17 mouse cellular contexts compared by ENCODE assay signal in genomic region chr1:152356721-152357120, GRCm38 (mm10). TPM values are rescaled to one million over a fixed set of nuclear protein-coding genes. Genes with fewer than 3 reads are reported as not detected.
A peak's percentile ranks its signal among the peaks of the same experiment; 100 is the strongest.
DNase-seq lines count a peak whose midpoint lies in the region; ATAC-seq and TF ChIP-seq lines count a peak whose summit lies in the region.
"Had no signal": no experiment of that assay in that cellular context is flagged by ENCODE, and none has a peak within 500 bp of the region (broad histone marks: within the 10 kb centered on the region; RNA-seq: fewer than 3 reads in every experiment).

No protein-coding gene starts in this region.

- intact Hi-C loops in heart, postnatal 10 days (cut with DNase I): no loop called here
- intact Hi-C loops in left cerebral cortex, postnatal 4 days (cut with DNase I): no loop called here

- H3K27me3 ChIP-seq in kidney, adult 2 months (replicated peaks; ENCODE audit: control insufficient read depth, insufficient read depth, low read length): no peaks in the 10 kb centered on the region
- H3K27me3 ChIP-seq in kidney, embryonic 15.5 days: no peaks in the 10 kb centered on the region
- H3K27me3 ChIP-seq in kidney, postnatal 0 days (ENCODE audit: insufficient read depth, low read length): no peaks in the 10 kb centered on the region
- no peaks in the 10 kb centered on the region for H3K27me3 ChIP-seq in limb, embryonic 10.5 days (ENCODE audit: low read depth, poor library complexity, severe bottlenecking)
- H3K27me3 ChIP-seq: embryonic facial prominence, embryonic 15.5 days; forebrain, embryonic 12.5 days; hindbrain, embryonic 15.5 days; liver, embryonic 13.5 days; midbrain, embryonic 15.5 days had no signal

- peak; percentile 25 for DNase-seq in kidney, adult 2 months
- DNase-seq in heart, postnatal 10 days: peak; percentile 50 to 58
- DNase-seq in kidney, postnatal 0 days (ENCODE audit: low spot score): peak; percentile 63
- peak; percentile 45 for DNase-seq in lung, postnatal 36 days
- no peak for DNase-seq in limb, embryonic 10.5 days (ENCODE audit: low spot score)
- DNase-seq in left cerebral cortex, postnatal 4 days: no peak
- DNase-seq: adrenal gland, adult 8-10 months; cerebellum, adult 8-10 months; liver, embryonic 13.5 days; right cerebral cortex, postnatal 4 days had no signal

- no peak overlapping the region for H3K4me2 ChIP-seq in kidney, embryonic 15.5 days
- H3K4me2 ChIP-seq in kidney, postnatal 0 days (ENCODE audit: low read length): no peak overlapping the region
- H3K4me2 ChIP-seq: embryonic facial prominence, embryonic 15.5 days; forebrain, embryonic 12.5 days; hindbrain, embryonic 15.5 days; liver, embryonic 13.5 days; midbrain, embryonic 15.5 days had no signal

- no peak overlapping the region for H3K9ac ChIP-seq in kidney, embryonic 15.5 days
- H3K9ac ChIP-seq in kidney, postnatal 0 days (ENCODE audit: low read depth, low read length): no peak overlapping the region
- H3K9ac ChIP-seq: embryonic facial prominence, embryonic 15.5 days; forebrain, embryonic 12.5 days; hindbrain, embryonic 15.5 days; liver, embryonic 13.5 days; midbrain, embryonic 15.5 days had no signal

- 72% methylated on average over 4 of the region's 4 CpGs for WGBS in kidney, adult 2 months
- 57% methylated on average over 4 of the region's 4 CpGs for WGBS in kidney, embryonic 15.5 days
- WGBS in kidney, postnatal 0 days: 57% methylated on average over 4 of the region's 4 CpGs
- 85% methylated on average over 4 of the region's 4 CpGs for WGBS in limb, embryonic 10.5 days

- no peak for TF ChIP-seq POLR2A in kidney, adult 2 months (IDR thresholded peaks at IDR 0.05; ENCODE audit: low read depth, low read length)

- no peaks in the 10 kb centered on the region for H3K36me3 ChIP-seq in kidney, adult 2 months (ENCODE audit: control insufficient read depth, insufficient read depth, low read length)
- no peaks in the 10 kb centered on the region for H3K36me3 ChIP-seq in kidney, embryonic 15.5 days
- H3K36me3 ChIP-seq in kidney, postnatal 0 days (ENCODE audit: insufficient read depth, low read length): no peaks in the 10 kb centered on the region
- H3K36me3 ChIP-seq in limb, embryonic 10.5 days: no peaks in the 10 kb centered on the region
- H3K36me3 ChIP-seq: embryonic facial prominence, embryonic 15.5 days; forebrain, embryonic 12.5 days; hindbrain, embryonic 15.5 days; liver, embryonic 13.5 days; midbrain, embryonic 15.5 days had no signal

- no peak for TF ChIP-seq CTCF in kidney, adult 2 months (conservative IDR thresholded peaks at IDR 0.05; ENCODE audit: insufficient read depth, insufficient read length, low read depth, low read length)
- no peak for TF ChIP-seq CTCF in kidney, postnatal 0 days (IDR thresholded peaks at IDR 0.05; ENCODE audit: low read depth)

- ATAC-seq in kidney, embryonic 15.5 days (replicated peaks; ENCODE audit: low FRiP score): no peak
- ATAC-seq in kidney, postnatal 0 days (replicated peaks; ENCODE audit: low FRiP score, low read depth): no peak
- ATAC-seq: midbrain, embryonic 15.5 days had no signal

- H3K27ac ChIP-seq in kidney, adult 2 months (ENCODE audit: insufficient read depth, low read depth, low read length): no peak overlapping the region
- no peak overlapping the region for H3K27ac ChIP-seq in kidney, embryonic 15.5 days
- no peak overlapping the region for H3K27ac ChIP-seq in kidney, postnatal 0 days
- no peak overlapping the region for H3K27ac ChIP-seq in limb, embryonic 10.5 days
- H3K27ac ChIP-seq: embryonic facial prominence, embryonic 15.5 days; forebrain, embryonic 12.5 days; hindbrain, embryonic 15.5 days; liver, embryonic 13.5 days; midbrain, embryonic 15.5 days had no signal

- no peaks in the 10 kb centered on the region for H3K9me3 ChIP-seq in kidney, embryonic 15.5 days (replicated peaks)
- no peaks in the 10 kb centered on the region for H3K9me3 ChIP-seq in kidney, postnatal 0 days (replicated peaks; ENCODE audit: low read length)
- no peaks in the 10 kb centered on the region for H3K9me3 ChIP-seq in limb, embryonic 10.5 days (replicated peaks)
- H3K9me3 ChIP-seq: embryonic facial prominence, embryonic 15.5 days; forebrain, embryonic 12.5 days; hindbrain, embryonic 15.5 days; liver, embryonic 13.5 days; midbrain, embryonic 15.5 days had no signal

- H3K4me1 ChIP-seq in kidney, adult 2 months (ENCODE audit: control insufficient read depth, insufficient read depth, low read length): no peaks in the 10 kb centered on the region
- no peaks in the 10 kb centered on the region for H3K4me1 ChIP-seq in kidney, embryonic 15.5 days
- H3K4me1 ChIP-seq in kidney, postnatal 0 days (replicated peaks; ENCODE audit: insufficient read depth, low read length): no peaks in the 10 kb centered on the region
- no peaks in the 10 kb centered on the region for H3K4me1 ChIP-seq in limb, embryonic 10.5 days
- H3K4me1 ChIP-seq: forebrain, embryonic 12.5 days; hindbrain, embryonic 15.5 days; liver, embryonic 13.5 days; midbrain, embryonic 15.5 days had no signal

- no peak overlapping the region for H3K4me3 ChIP-seq in kidney, adult 2 months (ENCODE audit: insufficient read depth, low read depth, low read length)
- no peak overlapping the region for H3K4me3 ChIP-seq in kidney, embryonic 15.5 days (replicated peaks)
- H3K4me3 ChIP-seq in kidney, postnatal 0 days (replicated peaks; ENCODE audit: low read depth, low read length): no peak overlapping the region
- no peak overlapping the region for H3K4me3 ChIP-seq in limb, embryonic 10.5 days
- H3K4me3 ChIP-seq: embryonic facial prominence, embryonic 15.5 days; forebrain, embryonic 12.5 days; hindbrain, embryonic 15.5 days; liver, embryonic 13.5 days; midbrain, embryonic 15.5 days had no signal

RNA-seq across cellular contexts. Expression of gene Tsen15, which starts 29.8 kb away (rescaled TPM):
- 14.6 and 18.8 TPM in 2 replicates for polyA plus RNA-seq in kidney, adult 2 months (2012; rRNA removed)
- 88.5 and 92.0 TPM in 2 replicates for polyA plus RNA-seq in kidney, embryonic 15.5 days (2015; fragmentation: Nextera tagmentation; extraction: Ambion mirVana)
- 10 to 100 TPM; 16.3 to 22.1 TPM for total RNA-seq in heart, postnatal 10 days (2021)
- polyA plus RNA-seq in kidney, postnatal 0 days (2015; fragmentation: Nextera tagmentation; extraction: Ambion mirVana): 73.4 and 81.7 TPM in 2 replicates
- polyA plus RNA-seq in limb, embryonic 10.5 days (2016; fragmentation: Nextera tagmentation; extraction: Ambion mirVana): 109 and 121 TPM in 2 replicates
- total RNA-seq in left cerebral cortex, postnatal 4 days (2021): 10 to 100 TPM; 24.1 to 24.7 TPM

RNA-seq across cellular contexts. Expression of gene Colgalt2, which starts 42.9 kb away (rescaled TPM):
- 7.5 and 7.6 TPM in 2 replicates for polyA plus RNA-seq in kidney, adult 2 months (2012; rRNA removed)
- 1.5 TPM in 2 replicates for polyA plus RNA-seq in kidney, embryonic 15.5 days (2015; fragmentation: Nextera tagmentation; extraction: Ambion mirVana)
- total RNA-seq in heart, postnatal 10 days (2021): 1 to 10 TPM; 5.1 to 5.9 TPM
- 3.1 and 3.3 TPM in 2 replicates for polyA plus RNA-seq in kidney, postnatal 0 days (2015; fragmentation: Nextera tagmentation; extraction: Ambion mirVana)
- polyA plus RNA-seq in limb, embryonic 10.5 days (2016; fragmentation: Nextera tagmentation; extraction: Ambion mirVana): 1.0 and 1.4 TPM in 2 replicates
- total RNA-seq in left cerebral cortex, postnatal 4 days (2021): 1 to 10 TPM; 6.7 to 8.1 TPM
- total RNA-seq: megakaryocyte, adult 5-6 weeks; MEL had no signal

Comparison
In these comparisons a context has a peak if more than half of its experiments do, and no peak if none do; other contexts are left out.
1. DNase-seq: peak in kidney, adult 2 months (single experiment), heart, postnatal 10 days (2 of 2), kidney, postnatal 0 days (single experiment) and lung, postnatal 36 days (single experiment); none in limb, embryonic 10.5 days (single experiment) and left cerebral cortex, postnatal 4 days (single experiment).